Comparison of ENCODE assay signal across 8 mouse cellular contexts in the genomic region with DNA sequence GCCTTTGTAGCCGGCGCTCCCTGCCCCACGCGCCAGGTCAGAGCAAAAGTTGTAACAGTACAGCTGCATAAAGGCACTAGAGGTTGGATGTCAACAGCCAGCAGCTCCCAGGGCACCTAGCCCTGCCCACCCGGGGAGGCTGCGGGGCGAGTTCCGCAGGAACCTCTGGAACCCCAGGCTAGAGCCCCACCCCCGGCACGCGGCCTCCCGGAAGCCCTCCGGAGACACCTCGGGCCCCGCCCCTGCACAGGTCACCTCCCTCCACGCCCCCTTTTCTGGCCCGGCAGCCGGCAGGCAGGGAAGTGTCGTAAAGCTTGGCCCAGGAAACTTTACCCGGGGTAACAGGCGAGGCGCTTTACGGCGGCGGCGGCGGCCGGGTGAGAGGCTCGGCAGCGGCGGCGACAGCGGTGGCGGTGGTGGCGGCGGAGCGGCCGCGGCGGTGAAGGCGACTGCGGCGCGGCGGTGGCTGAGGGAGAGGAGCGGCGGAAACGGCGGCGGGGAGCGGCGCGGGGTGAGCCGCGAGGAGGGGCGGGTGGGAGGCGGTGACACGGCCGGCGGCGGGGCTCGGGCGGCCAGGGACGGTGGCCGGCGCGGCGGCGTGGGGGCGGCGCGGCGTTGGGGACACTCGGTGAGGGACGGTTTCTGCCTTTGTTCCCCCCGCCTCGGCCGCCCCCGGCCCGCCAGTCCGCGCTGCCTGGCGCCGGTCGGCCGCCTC. TPM values are rescaled to one million over a fixed set of nuclear protein-coding genes. Genes with fewer than 3 reads are reported as not detected.
DNase-seq lines count a peak whose midpoint lies in the region; ATAC-seq and TF ChIP-seq lines count a peak whose summit lies in the region.

TSS of gene Naa30 (plus strand) at position 360 of the 715 bp plus-strand sequence.

- peak; percentile 96 for ATAC-seq in lung, postnatal 0 days

- no peak for TF ChIP-seq CTCF in lung, postnatal 0 days (IDR thresholded peaks at IDR 0.05)

- peak within 1 kb of the TSS; percentile 95 for H3K27ac ChIP-seq in hindbrain, embryonic 10.5 days
- peak within 1 kb of the TSS; percentile 86 for H3K27ac ChIP-seq in lung, postnatal 0 days (ENCODE audit: low read length)

- TF ChIP-seq EP300 in lung, postnatal 0 days (IDR thresholded peaks at IDR 0.05): no peak

- no peaks in the 10 kb centered on the region for H3K9me3 ChIP-seq in hindbrain, embryonic 10.5 days
- no peaks in the 10 kb centered on the region for H3K9me3 ChIP-seq in lung, postnatal 0 days (ENCODE audit: low read length)

- H3K4me3 ChIP-seq in hindbrain, embryonic 10.5 days: peak within 1 kb of the TSS; percentile 98
- H3K4me3 ChIP-seq in lung, postnatal 0 days (ENCODE audit: low read depth, low read length): peak within 1 kb of the TSS; percentile 92

- H3K36me3 ChIP-seq in hindbrain, embryonic 10.5 days: peaks cover 17% of the 10 kb centered on the region; the same call in 1 of the 2 replicates
- H3K36me3 ChIP-seq in lung, postnatal 0 days (ENCODE audit: insufficient read depth, low read length): no peaks in the 10 kb centered on the region

- no peaks in the 10 kb centered on the region for H3K27me3 ChIP-seq in hindbrain, embryonic 10.5 days (ENCODE audit: insufficient read depth, poor library complexity, severe bottlenecking)
- H3K27me3 ChIP-seq in lung, postnatal 0 days (replicated peaks; ENCODE audit: insufficient read depth, low read length): no peaks in the 10 kb centered on the region

- peak within 1 kb of the TSS; percentile 98 for H3K4me2 ChIP-seq in lung, postnatal 0 days (replicated peaks; ENCODE audit: low read depth, low read length)

- peak within 1 kb of the TSS; percentile 93 for H3K9ac ChIP-seq in lung, postnatal 0 days (replicated peaks; ENCODE audit: low read depth)

- WGBS in hindbrain, embryonic 10.5 days: under 1% methylated on average over 71 of the region's 86 CpGs
- 2% methylated on average over 28 of the region's 86 CpGs for WGBS in lung, postnatal 0 days

- H3K4me1 ChIP-seq in hindbrain, embryonic 10.5 days (replicated peaks): peaks cover 33% of the 10 kb centered on the region
- peaks cover 13% of the 10 kb centered on the region; the same call in 1 of the 2 replicates for H3K4me1 ChIP-seq in lung, postnatal 0 days (ENCODE audit: insufficient read depth, low read depth, low read length)

- peak; percentile 83 for DNase-seq in MEL-GATA-1-ER (ENCODE audit: extremely low read depth, low read depth)
- peak; percentile 93 for DNase-seq in cerebellum, adult 8-10 months
- DNase-seq in forelimb bud, embryonic 11.5 days (ENCODE audit: low read depth, low spot score): peak; percentile 92
- DNase-seq in hindbrain, embryonic 10.5 days (ENCODE audit: low spot score): peak; percentile 97
- DNase-seq in layer of hippocampus, adult 9-11 months: peak; percentile 97
- peak; percentile 99 for DNase-seq in lung, postnatal 0 days (ENCODE audit: low spot score)
- DNase-seq in ovary, postnatal 14 days (ENCODE audit: low spot score): peak; percentile 92
- peak; percentile 100 for DNase-seq in thymus, postnatal 14 days

RNA-seq across cellular contexts. Expression of gene Naa30, which starts in this region (rescaled TPM):
- 8.1 and 9.8 TPM in 2 replicates for polyA plus RNA-seq in hindbrain, embryonic 10.5 days (2016; fragmentation: Nextera tagmentation; extraction: Ambion mirVana)
- 6.2 and 7.5 TPM in 2 replicates for polyA plus RNA-seq in lung, postnatal 0 days (2015; fragmentation: Nextera tagmentation; extraction: Ambion mirVana)

Comparison
In these comparisons a context has a peak if more than half of its experiments do, and no peak if none do; other contexts are left out.
1. Peak in every context shown above with its lines: DNase-seq, ATAC-seq, H3K4me3 ChIP-seq and H3K27ac ChIP-seq.